Mouse (Mus musculus): Measurements from ENCODE around the gene Tsen54.
"Not testable (repeated sequence)": the region's sequence is repeated elsewhere in the genome, so short reads cannot be mapped to it uniquely, and the experiment has no call there.

Gene Tsen54

GRCm38 (mm10) chr11:115831518-115831917 lies 17.0 kb downstream of the Tsen54 start:
- no peak for DNase-seq

GRCm38 (mm10) chr11:115832064-115832463 lies 17.5 kb downstream of the Tsen54 start:
- DNase-seq, result no peak

- DNase-seq, result no peak
Measured at GRCm38 (mm10) chr11:115832523-115832922, 18.0 kb downstream of the Tsen54 start.

GRCm38 (mm10) chr11:115833021-115833513 lies 18.5 kb downstream of the Tsen54 start:
- no peak for DNase-seq

- no peak for DNase-seq
Measured at GRCm38 (mm10) chr11:115834033-115834432, 19.5 kb downstream of the Tsen54 start.

GRCm38 (mm10) chr11:115836656-115837395 lies 22.3 kb downstream of the Tsen54 start:
- no peak for DNase-seq

- DNase-seq, result no peak
Measured at GRCm38 (mm10) chr11:115837606-115838345, 23.3 kb downstream of the Tsen54 start.

- DNase-seq, result no peak
Measured at GRCm38 (mm10) chr11:115838895-115839311, 24.4 kb downstream of the Tsen54 start.

- DNase-seq, result no peak
Measured at GRCm38 (mm10) chr11:115839732-115840131, 25.2 kb downstream of the Tsen54 start.

- no peak for DNase-seq
Measured at GRCm38 (mm10) chr11:115841044-115841443, 26.5 kb downstream of the Tsen54 start.

GRCm38 (mm10) chr11:115841961-115842550 lies 27.5 kb downstream of the Tsen54 start:
- DNase-seq, result no peak

GRCm38 (mm10) chr11:115843141-115843890 lies 28.8 kb downstream of the Tsen54 start:
- no peak for DNase-seq

- DNase-seq, result no peak
Measured at GRCm38 (mm10) chr11:115843891-115844239, 29.3 kb downstream of the Tsen54 start.

- DNase-seq, result no peak
Measured at GRCm38 (mm10) chr11:115844240-115844639, 29.7 kb downstream of the Tsen54 start.

- no peak for DNase-seq
Measured at GRCm38 (mm10) chr11:115845819-115846218, 31.3 kb downstream of the Tsen54 start.

- DNase-seq, result no peak
Measured at GRCm38 (mm10) chr11:115854674-115855073, 40.1 kb downstream of the Tsen54 start.

GRCm38 (mm10) chr11:115857146-115857545 lies 42.6 kb downstream of the Tsen54 start:
- not testable (repeated sequence) for DNase-seq

GRCm38 (mm10) chr11:115857936-115858335 lies 43.4 kb downstream of the Tsen54 start:
- DNase-seq, result no peak

- DNase-seq, result no peak
Measured at GRCm38 (mm10) chr11:115858354-115858753, 43.8 kb downstream of the Tsen54 start, which contains the start of gene Myo15b. TSS of gene Myo15b (plus strand) at chr11:115858406.

- peak; percentile 94 for DNase-seq
Measured at GRCm38 (mm10) chr11:115859143-115859945, 44.8 kb downstream of the Tsen54 start.

- no peak for DNase-seq
Measured at GRCm38 (mm10) chr11:115863895-115864294, 49.4 kb downstream of the Tsen54 start.

GRCm38 (mm10) chr11:115869393-115869792 lies 54.9 kb downstream of the Tsen54 start:
- peak; percentile 6 for DNase-seq

All from thymus, postnatal 4 days (tissue).